Mouse (Mus musculus) CD4-positive, CD25-positive, alpha-beta regulatory T cell, adult 4 months (primary cell): ENCODE results near the gene Tmem239. TPM values are rescaled to one million over a fixed set of nuclear protein-coding genes. Genes with fewer than 3 reads are reported as not detected.

ENCODE experiments used
- ATAC-seq: one replicate; pipeline ENCODE4 v1.8.0; 2017
- polyA plus RNA-seq, 2 experiments: library from polyadenylated mRNA; unstranded; fragments of 100-300 nt; shearing (Covaris generic); gene quantifications; one replicate each; pipeline ENCODE4 v1.2.1; 2017

Tmem239 gene
- polyA plus RNA-seq, 2 experiments from 2014 or later: not detected

GRCm38 (mm10) chr2:130451086-130451726 is 44.9 kb downstream of the Tmem239 start:
- no peak for ATAC-seq

GRCm38 (mm10) chr2:130451727-130452090 is 45.4 kb downstream of the Tmem239 start:
- no peak for ATAC-seq

GRCm38 (mm10) chr2:130452266-130452665 is 46.0 kb downstream of the Tmem239 start:
- ATAC-seq: no peak

- ATAC-seq: no peak
Observed at GRCm38 (mm10) chr2:130453421-130453820, 47.1 kb downstream of the Tmem239 start.

GRCm38 (mm10) chr2:130454748-130455370 is 48.6 kb downstream of the Tmem239 start:
- ATAC-seq: no peak

Other genes starting within 250 kb of the Tmem239 start
- gene Snrpb, start 227.1 kb upstream of the Tmem239 start, polyA plus RNA-seq: 100 to 1,000 TPM; 292 to 325 TPM
- gene Tmc2, start 211.3 kb upstream of the Tmem239 start, polyA plus RNA-seq: not detected
- 100 to 1,000 TPM; 390 to 407 TPM for gene Nop56, start 132.0 kb upstream of the Tmem239 start, polyA plus RNA-seq
- gene Idh3b, start 121.9 kb upstream of the Tmem239 start, polyA plus RNA-seq: 100 to 1,000 TPM; 142 to 200 TPM
- gene Ebf4, start 111.3 kb upstream of the Tmem239 start, polyA plus RNA-seq: not detected
- gene Cpxm1, start 8.9 kb upstream of the Tmem239 start, polyA plus RNA-seq: under 1 TPM in 1 of 2 experiments, not detected in 1; 0.48 TPM
- gene Gm28372, start 1.2 kb upstream of the Tmem239 start, polyA plus RNA-seq: not detected
- gene 1700020A23Rik, start 1.2 kb upstream of the Tmem239 start, polyA plus RNA-seq: not detected
- gene Vps16, start 17.9 kb downstream of the Tmem239 start, polyA plus RNA-seq: 100 to 1,000 TPM; 243 to 271 TPM
- gene Pced1a, start 18.2 kb downstream of the Tmem239 start, polyA plus RNA-seq: 10 to 100 TPM; 10.1 to 17.8 TPM
- gene Ptpra, start 43.8 kb downstream of the Tmem239 start, polyA plus RNA-seq: 10 to 100 TPM; 62.5 to 63.1 TPM
- gene Mrps26, start 157.3 kb downstream of the Tmem239 start, polyA plus RNA-seq: 10 to 100 TPM; 22.9 to 28.7 TPM
- not detected for gene Oxt, start 169.7 kb downstream of the Tmem239 start, polyA plus RNA-seq
- not detected for gene Avp, start 176.1 kb downstream of the Tmem239 start, polyA plus RNA-seq
- 10 to 100 TPM; 12.0 to 12.5 TPM for gene Fastkd5, start 223.5 kb downstream of the Tmem239 start, polyA plus RNA-seq
- 10 to 100 TPM in 1 of 2 experiments, 1 to 10 TPM in 1; 8.4 to 14.8 TPM for gene Ubox5, start 223.6 kb downstream of the Tmem239 start, polyA plus RNA-seq
- gene Lzts3, start 236.3 kb downstream of the Tmem239 start, polyA plus RNA-seq: under 1 TPM; 0.15 to 0.35 TPM